Mouse (Mus musculus) cerebellum, adult 2 months (tissue): ENCODE measurements at regions not wholly inside any gene's neighbourhood (a gene's known extent, or its start where the extent isn't known, plus 50 kb on each side); places are given as distances from the start of the nearest gene placed in this dataset.

ENCODE experiments used
- DNase-seq, 2 experiments: peaks; one replicate each; pipeline ENCODE4 v3.0.0; 2021
- H3K27ac ChIP-seq: fragments of 200-500 bp; 2 replicates; pipeline ENCODE4 v1.5.1; 2012; ENCODE audit warnings: low read length, control low read depth, inconsistent platforms; ENCODE audit not compliant: insufficient read depth
- H3K27me3 ChIP-seq: fragments of 200-500 bp; 2 replicates; pipeline ENCODE4 v1.6.1; 2012; ENCODE audit warnings: inconsistent platforms, mild to moderate bottlenecking, low read length, moderate library complexity; ENCODE audit not compliant: control insufficient read depth, insufficient read depth
- H3K4me1 ChIP-seq: fragments of 200-500 bp; 2 replicates; pipeline ENCODE4 v1.6.1; 2011; ENCODE audit warnings: low read length; ENCODE audit not compliant: control insufficient read depth, insufficient read depth
- H3K4me3 ChIP-seq: fragments of 200-500 bp; replicated peaks from 2 replicates; pipeline ENCODE3; 2011; ENCODE audit warnings: mild to moderate bottlenecking, low read depth, low read length, control low read depth; ENCODE audit not compliant: insufficient read depth
- CTCF ChIP-seq: fragments of 200-500 bp; IDR thresholded peaks from 2 replicates; pipeline ENCODE4 v1.5.1; 2011; ENCODE audit warnings: low read depth, mild to moderate bottlenecking, control low read depth, low read length, moderate library complexity, borderline replicate concordance; ENCODE audit not compliant: insufficient read depth
- POLR2A ChIP-seq: fragments of 200-500 bp; IDR thresholded peaks from 2 replicates; pipeline ENCODE4 v1.6.1; 2011; ENCODE audit warnings: low read length, control low read depth, borderline replicate concordance; ENCODE audit not compliant: insufficient read depth
- WGBS: fragments of 180-500 bp; shearing (Covaris S2); methylation state at CpG from one replicate; pipeline ENCODE4 v1.1.7; 2018; 5-methylcytosine and 5-hydroxymethylcytosine counted together

GRCm38 (mm10) chr16:5534862-5535261 lies 279.1 kb upstream of the Eef2kmt start:
- Histone ChIP-seq H3K27ac (no peak overlapping the region), H3K4me1 (no peaks in the 10 kb centered on the region; the same call in 1 of the 2 replicates), H3K4me3 (no peak overlapping the region), H3K27me3 (no peaks in the 10 kb centered on the region)
- DNase-seq = peak; percentile 4 to 13
- no peak for TF ChIP-seq POLR2A
- TF ChIP-seq CTCF = peak; percentile 3; the same call in 1 of the 2 replicates
- 34% methylated on average over 5 of the region's 5 CpGs for WGBS

- Histone ChIP-seq H3K4me1 (no peaks in the 10 kb centered on the region; the same call in 1 of the 2 replicates), H3K4me3 (no peak overlapping the region), H3K27me3 (no peaks in the 10 kb centered on the region), H3K27ac (no peak overlapping the region)
- DNase-seq = no peak
- no peak for TF ChIP-seq CTCF
- no peak for TF ChIP-seq POLR2A
- WGBS = 68% methylated on average over 3 of the region's 3 CpGs
These were observed 278.6 kb upstream of the Eef2kmt start for GRCm38 (mm10) chr16:5534385-5534784.

- WGBS = 34% methylated on average over 3 of the region's 3 CpGs
These were observed 276.5 kb upstream of the Eef2kmt start for GRCm38 (mm10) chr16:5532281-5532680.

GRCm38 (mm10) chr16:5529823-5530222 lies 274.0 kb upstream of the Eef2kmt start:
- TF ChIP-seq CTCF (no peak), POLR2A (no peak)
- no peaks in the 10 kb centered on the region for H3K4me1 ChIP-seq
- no peak overlapping the region for H3K27ac ChIP-seq
- H3K4me3 ChIP-seq = no peak overlapping the region
- 94% methylated on average over 2 of the region's 2 CpGs for WGBS
- H3K27me3 ChIP-seq = no peaks in the 10 kb centered on the region; the same call in 1 of the 2 replicates
- DNase-seq = no peak

More at GRCm38 (mm10) chr16:5532281-5532680, 276.5 kb upstream of the Eef2kmt start:
- no peak overlapping the region for H3K27ac ChIP-seq
- H3K27me3 ChIP-seq = no peaks in the 10 kb centered on the region; the same call in 1 of the 2 replicates
- TF ChIP-seq POLR2A (no peak), CTCF (no peak)
- DNase-seq = no peak
- H3K4me1 ChIP-seq = no peaks in the 10 kb centered on the region; the same call in 1 of the 2 replicates
- H3K4me3 ChIP-seq = no peak overlapping the region

- DNase-seq = no peak
- H3K4me3 ChIP-seq = no peak overlapping the region
- WGBS = 50% methylated on average over 4 of the region's 4 CpGs
- no peaks in the 10 kb centered on the region; the same call in 1 of the 2 replicates for H3K27me3 ChIP-seq
- H3K4me1 ChIP-seq = no peaks in the 10 kb centered on the region
- TF ChIP-seq CTCF (no peak), POLR2A (no peak)
- no peak overlapping the region for H3K27ac ChIP-seq
These were observed 272.2 kb upstream of the Eef2kmt start for GRCm38 (mm10) chr16:5527936-5528335.

- Histone ChIP-seq H3K4me1 (no peaks in the 10 kb centered on the region), H3K4me3 (no peak overlapping the region), H3K27ac (no peak overlapping the region), H3K27me3 (no peaks in the 10 kb centered on the region; the same call in 1 of the 2 replicates)
- WGBS = 93% methylated on average over 5 of the region's 5 CpGs
- DNase-seq = no peak
- TF ChIP-seq POLR2A (no peak), CTCF (no peak)
These were observed 268.6 kb upstream of the Eef2kmt start for GRCm38 (mm10) chr16:5524375-5524774.

GRCm38 (mm10) chr16:5523402-5524021 lies 267.7 kb upstream of the Eef2kmt start:
- WGBS = 66% methylated on average over 7 of the region's 7 CpGs
- Histone ChIP-seq H3K27me3 (no peaks in the 10 kb centered on the region; the same call in 1 of the 2 replicates), H3K4me1 (no peaks in the 10 kb centered on the region), H3K27ac (no peak overlapping the region), H3K4me3 (no peak overlapping the region)
- TF ChIP-seq POLR2A (no peak), CTCF (no peak)
- DNase-seq = no peak

- DNase-seq = no peak
- 25% methylated on average over 5 of the region's 5 CpGs for WGBS
- Histone ChIP-seq H3K27me3 (no peaks in the 10 kb centered on the region; the same call in 1 of the 2 replicates), H3K27ac (no peak overlapping the region), H3K4me3 (no peak overlapping the region), H3K4me1 (no peaks in the 10 kb centered on the region)
- TF ChIP-seq CTCF = no peak
- TF ChIP-seq POLR2A = no peak
These were observed 262.0 kb upstream of the Eef2kmt start for GRCm38 (mm10) chr16:5517746-5518145.

GRCm38 (mm10) chr16:5515867-5516266 lies 260.1 kb upstream of the Eef2kmt start:
- no peaks in the 10 kb centered on the region; the same call in 1 of the 2 replicates for H3K27me3 ChIP-seq
- no peak overlapping the region for H3K27ac ChIP-seq
- TF ChIP-seq POLR2A (no peak), CTCF (no peak)
- DNase-seq = no peak
- 41% methylated on average over 5 of the region's 5 CpGs for WGBS
- no peaks in the 10 kb centered on the region for H3K4me1 ChIP-seq
- H3K4me3 ChIP-seq = no peak overlapping the region
